In genomic region chr15:79067631-79068030, GRCm38 (mm10) we compare ENCODE assay signal across 1 mouse cellular context.
TF ChIP-seq lines count a peak whose summit lies in the region.

No protein-coding gene starts in this region.

TF ChIP-seq in CH12.LX, 34 proteins besides CTCF, POLR2A, EP300 and RAD21 (continued from another document):
- TF ChIP-seq JUND (conservative IDR thresholded peaks at IDR 0.05; ENCODE audit: low read depth, low read length) (peak; percentile 92), POLR2AphosphoS2 (IDR thresholded peaks at IDR 0.05; ENCODE audit: low read depth, low read length) (no peak), NELFE (IDR thresholded peaks at IDR 0.05; ENCODE audit: low read depth, low read length) (no peak), GABPA (IDR thresholded peaks at IDR 0.05; ENCODE audit: insufficient replicate concordance, low read depth, low read length) (no peak), TBP (conservative IDR thresholded peaks at IDR 0.05; ENCODE audit: low read depth, low read length) (no peak)
